Mouse (Mus musculus): ENCODE measurements around the gene Imp3. TPM values are rescaled to one million over a fixed set of nuclear protein-coding genes. Genes with fewer than 3 reads are reported as not detected.
A peak's percentile ranks its signal among the peaks of the same experiment; 100 is the strongest.
"Not testable (repeated sequence)": the region's sequence is repeated elsewhere in the genome, so short reads cannot be mapped to it uniquely, and the experiment has no call there.

Imp3 gene
- total RNA-seq, 2 experiments from 2014 or later, result 43.0 to 46.6 TPM

- DNase-seq, result no peak
Observed at GRCm38 (mm10) chr9:56922746-56923145, 14.5 kb upstream of the Imp3 start.

GRCm38 (mm10) chr9:56923841-56924650 is 13.2 kb upstream of the Imp3 start:
- DNase-seq, result no peak

- peak; percentile 81 for DNase-seq
Observed at GRCm38 (mm10) chr9:56924651-56925027, 12.6 kb upstream of the Imp3 start.

- no peak for DNase-seq
Observed at GRCm38 (mm10) chr9:56925291-56926024, 11.8 kb upstream of the Imp3 start.

- DNase-seq, result no peak
Observed at GRCm38 (mm10) chr9:56926025-56926360, 11.3 kb upstream of the Imp3 start.

- DNase-seq, result no peak
Observed at GRCm38 (mm10) chr9:56926387-56926786, 10.9 kb upstream of the Imp3 start.

- peak; percentile 31 for DNase-seq
Observed at GRCm38 (mm10) chr9:56927191-56928012, 9.9 kb upstream of the Imp3 start.

GRCm38 (mm10) chr9:56928041-56928811 is 9.0 kb upstream of the Imp3 start, which contains the start of gene Snx33:
Gene Snx33, minus strand, starts transcription at chr9:56928371.
- peak; percentile 97 for DNase-seq

GRCm38 (mm10) chr9:56929496-56929895 is 7.8 kb upstream of the Imp3 start:
- no peak for DNase-seq

- DNase-seq, result no peak
Observed at GRCm38 (mm10) chr9:56930556-56930955, 6.7 kb upstream of the Imp3 start.

GRCm38 (mm10) chr9:56936861-56937222 is 433 bp upstream of the Imp3 start:
- DNase-seq, result no peak

GRCm38 (mm10) chr9:56938374-56938773 is 1.1 kb downstream of the Imp3 start:
- DNase-seq, result no peak

GRCm38 (mm10) chr9:56947481-56947880 is 10.2 kb downstream of the Imp3 start:
- DNase-seq, result peak; percentile 20

GRCm38 (mm10) chr9:56948699-56949098 is 11.4 kb downstream of the Imp3 start:
- DNase-seq, result not testable (repeated sequence)

- DNase-seq, result no peak
Observed at GRCm38 (mm10) chr9:56949767-56950166, 12.5 kb downstream of the Imp3 start.

- peak; percentile 94 for DNase-seq
Observed at GRCm38 (mm10) chr9:56950414-56951400, 13.4 kb downstream of the Imp3 start, which contains the start of gene Snupn. Gene Snupn, plus strand, starts transcription at chr9:56950878.

GRCm38 (mm10) chr9:56953562-56953961 is 16.3 kb downstream of the Imp3 start:
- no peak for DNase-seq

GRCm38 (mm10) chr9:56956966-56957675 is 19.8 kb downstream of the Imp3 start:
- DNase-seq, result no peak

GRCm38 (mm10) chr9:56958689-56959088 is 21.4 kb downstream of the Imp3 start:
- DNase-seq, result no peak

- no peak for DNase-seq
Observed at GRCm38 (mm10) chr9:56961591-56961990, 24.3 kb downstream of the Imp3 start.

All from gastrocnemius, postnatal 10 days (tissue).